Mouse (Mus musculus): ENCODE measurements around the gene Amn1. TPM values are rescaled to one million over a fixed set of nuclear protein-coding genes. Genes with fewer than 3 reads are reported as not detected.

Gene Amn1
- polyA plus RNA-seq, 1 experiment from 2014 or later, result 44.0 TPM

DNA sequence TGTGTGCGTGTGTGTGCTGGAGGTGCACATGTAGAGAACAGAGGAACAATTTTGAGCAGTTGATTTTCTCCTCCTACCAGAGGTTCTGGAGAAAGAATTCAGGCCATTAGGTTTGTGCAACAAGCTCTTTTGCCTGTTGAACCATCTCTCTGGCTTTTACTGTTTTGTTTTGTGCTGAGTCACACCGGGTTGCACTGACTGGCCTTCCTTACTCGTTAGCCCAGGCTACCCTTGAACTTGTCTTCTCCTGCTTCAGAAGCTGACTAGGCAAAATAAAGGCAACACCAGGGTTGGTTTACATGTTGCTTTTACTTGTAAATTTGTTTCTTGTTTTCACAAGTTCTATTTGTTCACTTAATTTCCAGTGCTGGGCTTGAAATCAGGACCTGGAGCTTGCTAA, 65.5 kb downstream of the Amn1 start:
- H3K4me1 ChIP-seq, result no peaks in the 10 kb centered on the region
- H3K27me3 ChIP-seq (ENCODE audit: low read depth, poor library complexity, severe bottlenecking), result no peaks in the 10 kb centered on the region
- 85% methylated on average over 3 of the region's 3 CpGs for WGBS
- H3K4me3 ChIP-seq, result no peak overlapping the region
- H3K27ac ChIP-seq, result no peak overlapping the region
- DNase-seq (ENCODE audit: low spot score), result no peak
- no peaks in the 10 kb centered on the region for H3K9me3 ChIP-seq (replicated peaks)
- no peaks in the 10 kb centered on the region for H3K36me3 ChIP-seq

GRCm38 (mm10) chr6:149119853-149120252, 68.7 kb downstream of the Amn1 start:
- no peaks in the 10 kb centered on the region for H3K9me3 ChIP-seq (replicated peaks)
- WGBS, result 43% methylated on average over 2 of the region's 2 CpGs
- H3K36me3 ChIP-seq, result no peaks in the 10 kb centered on the region
- no peaks in the 10 kb centered on the region for H3K27me3 ChIP-seq (ENCODE audit: low read depth, poor library complexity, severe bottlenecking)
- no peak for DNase-seq (ENCODE audit: low spot score)
- no peak overlapping the region for H3K4me3 ChIP-seq
- no peak overlapping the region for H3K27ac ChIP-seq
- no peaks in the 10 kb centered on the region for H3K4me1 ChIP-seq

GRCm38 (mm10) chr6:149118935-149119334, 69.6 kb downstream of the Amn1 start:
- Histone ChIP-seq H3K27me3 (ENCODE audit: low read depth, poor library complexity, severe bottlenecking) (no peaks in the 10 kb centered on the region), H3K36me3 (no peaks in the 10 kb centered on the region), H3K9me3 (replicated peaks) (no peaks in the 10 kb centered on the region), H3K27ac (no peak overlapping the region), H3K4me1 (no peaks in the 10 kb centered on the region), H3K4me3 (no peak overlapping the region)
- 72% methylated on average over 2 of the region's 2 CpGs for WGBS
- no peak for DNase-seq (ENCODE audit: low spot score)

- Histone ChIP-seq H3K4me1 (no peaks in the 10 kb centered on the region), H3K36me3 (no peaks in the 10 kb centered on the region), H3K4me3 (no peak overlapping the region), H3K27ac (no peak overlapping the region), H3K27me3 (ENCODE audit: low read depth, poor library complexity, severe bottlenecking) (no peaks in the 10 kb centered on the region), H3K9me3 (replicated peaks) (no peaks in the 10 kb centered on the region)
- DNase-seq (ENCODE audit: low spot score), result no peak
These were observed 71.5 kb downstream of the Amn1 start for GRCm38 (mm10) chr6:149116992-149117391.

DNA sequence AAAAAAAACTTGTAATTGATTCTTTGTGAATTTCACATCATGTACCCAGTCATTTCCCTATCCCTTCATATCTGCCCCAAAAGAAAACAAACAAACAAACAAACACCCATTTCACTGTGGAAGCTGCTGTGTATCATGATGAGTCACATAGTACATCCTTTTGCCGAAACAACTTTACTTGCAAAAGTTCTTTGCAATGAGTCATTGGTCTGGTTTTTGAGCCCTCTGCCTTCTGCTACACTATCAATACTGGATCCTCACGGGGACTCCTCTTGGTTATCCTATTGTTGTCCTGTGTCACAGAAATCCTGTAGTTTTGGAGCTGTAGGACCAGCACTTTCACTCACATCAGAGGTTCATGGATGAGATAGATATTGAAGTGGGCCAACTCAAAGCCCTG, 79.6 kb downstream of the Amn1 start:
- Histone ChIP-seq H3K4me1 (no peaks in the 10 kb centered on the region), H3K36me3 (no peaks in the 10 kb centered on the region), H3K9me3 (replicated peaks) (no peaks in the 10 kb centered on the region), H3K27ac (no peak overlapping the region), H3K27me3 (ENCODE audit: low read depth, poor library complexity, severe bottlenecking) (no peaks in the 10 kb centered on the region), H3K4me3 (no peak overlapping the region)
- DNase-seq (ENCODE audit: low spot score), result no peak
- WGBS, result 81% methylated on average over 2 of the region's 2 CpGs

GRCm38 (mm10) chr6:149107615-149108014, 80.9 kb downstream of the Amn1 start:
- Histone ChIP-seq H3K9me3 (replicated peaks) (no peaks in the 10 kb centered on the region), H3K27me3 (ENCODE audit: low read depth, poor library complexity, severe bottlenecking) (no peaks in the 10 kb centered on the region), H3K4me1 (no peaks in the 10 kb centered on the region), H3K4me3 (no peak overlapping the region), H3K36me3 (no peaks in the 10 kb centered on the region), H3K27ac (no peak overlapping the region)
- no peak for DNase-seq (ENCODE audit: low spot score)
- WGBS, result 86% methylated on average over 3 of the region's 3 CpGs

Other genes starting within 250 kb of the Amn1 start
- gene Sinhcaf, start 242.2 kb downstream of the Amn1 start, polyA plus RNA-seq (2016; fragmentation: Nextera tagmentation; extraction: Ambion mirVana), result 270 and 301 TPM in 2 replicates
- 7.6 and 8.7 TPM in 2 replicates for gene Dennd5b, start 87.0 kb downstream of the Amn1 start, polyA plus RNA-seq (2016; fragmentation: Nextera tagmentation; extraction: Ambion mirVana)
- not detected in 2 replicates for gene Gm10203, start 58.5 kb downstream of the Amn1 start, polyA plus RNA-seq (2016; fragmentation: Nextera tagmentation; extraction: Ambion mirVana)
- 14.4 and 15.8 TPM in 2 replicates for gene Etfbkmt, start 48.9 kb downstream of the Amn1 start, polyA plus RNA-seq (2016; fragmentation: Nextera tagmentation; extraction: Ambion mirVana)
- 51.8 and 61.6 TPM in 2 replicates for gene Resf1, start 120.7 kb upstream of the Amn1 start, polyA plus RNA-seq (2016; fragmentation: Nextera tagmentation; extraction: Ambion mirVana)
- gene Bicd1, start 220.2 kb upstream of the Amn1 start, polyA plus RNA-seq (2016; fragmentation: Nextera tagmentation; extraction: Ambion mirVana), result 5.0 and 5.6 TPM in 2 replicates

Data from limb, embryonic 10.5 days (tissue).